Comparison of ENCODE assay signal across 8 mouse cellular contexts in genomic region chr4:82447061-82447671, GRCm38 (mm10).
DNase-seq lines count a peak whose midpoint lies in the region; ATAC-seq and TF ChIP-seq lines count a peak whose summit lies in the region.

No protein-coding gene starts in this region.

- DNase-seq in Patski (ENCODE audit: low read depth, low spot score), result peak; percentile 66
- peak; percentile 90 to 95 for DNase-seq in cerebellum, adult 2 months
- peak; percentile 97 for DNase-seq in gastrocnemius, adult 18-20 months (ENCODE audit: low spot score)
- DNase-seq in layer of hippocampus, postnatal 36 days, result peak; percentile 78 to 79
- peak; percentile 43 for DNase-seq in urinary bladder, adult 2 months (ENCODE audit: low spot score)
- no peak for DNase-seq in thymus, postnatal 25 days

- no peak overlapping the region for H3K9ac ChIP-seq in hindbrain, embryonic 15.5 days
- no peak overlapping the region for H3K9ac ChIP-seq in midbrain, embryonic 12.5 days (replicated peaks)

- H3K27ac ChIP-seq in cerebellum, adult 2 months (ENCODE audit: insufficient read depth, low read length), result peak overlapping the region; percentile 12; the same call in 1 of the 2 replicates
- H3K27ac ChIP-seq in hindbrain, embryonic 15.5 days (replicated peaks), result no peak overlapping the region; the same call in 1 of the 2 replicates
- no peak overlapping the region for H3K27ac ChIP-seq in midbrain, embryonic 12.5 days (replicated peaks)

- H3K4me2 ChIP-seq in hindbrain, embryonic 15.5 days, result peak overlapping the region; percentile 7; the same call in 1 of the 2 replicates
- H3K4me2 ChIP-seq in midbrain, embryonic 12.5 days (replicated peaks), result no peak overlapping the region

- in situ Hi-C loops in Patski (cut with MboI; ENCODE audit: low pct_unique_long_range_greater_than_20kb), result no loop called here

- POLR2A ChIA-PET in Patski (lab: Charles Lee), result interaction anchor here (1.0 kb wide), 1 partner anchor 59 kb away, joined by 3 read pairs; no protein-coding TSS in a partner anchor

- CTCF ChIA-PET in Patski (lab: Charles Lee), result interaction anchor here (0.8 to 1.3 kb wide), 2 partner anchors 11 to 18 kb away, joined by 3 to 4 read pairs; no protein-coding TSS in a partner anchor

- peaks cover 19% of the 10 kb centered on the region for H3K4me1 ChIP-seq in cerebellum, adult 2 months (ENCODE audit: control insufficient read depth, insufficient read depth, low read length)
- peaks cover 35% of the 10 kb centered on the region for H3K4me1 ChIP-seq in hindbrain, embryonic 15.5 days (replicated peaks)
- peaks cover 12% of the 10 kb centered on the region for H3K4me1 ChIP-seq in midbrain, embryonic 12.5 days

- WGBS in cerebellum, adult 2 months, result 1% methylated on average over 8 of the region's 8 CpGs
- WGBS in hindbrain, embryonic 15.5 days, result 11% methylated on average over 8 of the region's 8 CpGs
- 24% methylated on average over 8 of the region's 8 CpGs for WGBS in midbrain, embryonic 12.5 days

- no peak for TF ChIP-seq POLR2A in cerebellum, adult 2 months (IDR thresholded peaks at IDR 0.05; ENCODE audit: borderline replicate concordance, insufficient read depth, low read length)

- H3K4me3 ChIP-seq in cerebellum, adult 2 months (replicated peaks; ENCODE audit: insufficient read depth, low read depth, low read length), result no peak overlapping the region
- no peak overlapping the region for H3K4me3 ChIP-seq in hindbrain, embryonic 15.5 days
- H3K4me3 ChIP-seq in midbrain, embryonic 12.5 days, result no peak overlapping the region

- no peaks in the 10 kb centered on the region for H3K36me3 ChIP-seq in hindbrain, embryonic 15.5 days
- no peaks in the 10 kb centered on the region for H3K36me3 ChIP-seq in midbrain, embryonic 12.5 days

- no peak for TF ChIP-seq CTCF in Patski (IDR thresholded peaks at IDR 0.05)
- no peak for TF ChIP-seq CTCF in cerebellum, adult 2 months (IDR thresholded peaks at IDR 0.05; ENCODE audit: borderline replicate concordance, insufficient read depth, low read depth, low read length)

- no peaks in the 10 kb centered on the region for H3K27me3 ChIP-seq in Patski
- H3K27me3 ChIP-seq in cerebellum, adult 2 months (ENCODE audit: control insufficient read depth, insufficient read depth, low read length), result no peaks in the 10 kb centered on the region
- no peaks in the 10 kb centered on the region for H3K27me3 ChIP-seq in hindbrain, embryonic 15.5 days
- no peaks in the 10 kb centered on the region for H3K27me3 ChIP-seq in midbrain, embryonic 12.5 days

- no peaks in the 10 kb centered on the region for H3K9me3 ChIP-seq in hindbrain, embryonic 15.5 days
- H3K9me3 ChIP-seq in midbrain, embryonic 12.5 days, result no peaks in the 10 kb centered on the region

- peak; percentile 71 for ATAC-seq in Patski
- peak; percentile 73; the same call in 1 of the 2 replicates for ATAC-seq in hindbrain, embryonic 15.5 days (ENCODE audit: low FRiP score, low read depth)
- ATAC-seq in midbrain, embryonic 12.5 days (ENCODE audit: low FRiP score, low read depth), result peak; percentile 16; the same call in 1 of the 2 replicates

Comparison
In these comparisons a context has a peak if more than half of its experiments do, and no peak if none do; other contexts are left out.
1. ATAC-seq: peak in every context shown above with its lines; median percentile 73 in hindbrain, embryonic 15.5 days; 71 in Patski; 16 in midbrain, embryonic 12.5 days.